Mouse (Mus musculus): Measurements from ENCODE around the gene Krtap4-16. TPM values are rescaled to one million over a fixed set of nuclear protein-coding genes. Genes with fewer than 3 reads are reported as not detected.
"Not testable (repeated sequence)": the region's sequence is repeated elsewhere in the genome, so short reads cannot be mapped to it uniquely, and the experiment has no call there.

The Krtap4-16 gene
- not detected in 2 replicates for total RNA-seq (2021)
- long read RNA-seq = 0 reads

DNA sequence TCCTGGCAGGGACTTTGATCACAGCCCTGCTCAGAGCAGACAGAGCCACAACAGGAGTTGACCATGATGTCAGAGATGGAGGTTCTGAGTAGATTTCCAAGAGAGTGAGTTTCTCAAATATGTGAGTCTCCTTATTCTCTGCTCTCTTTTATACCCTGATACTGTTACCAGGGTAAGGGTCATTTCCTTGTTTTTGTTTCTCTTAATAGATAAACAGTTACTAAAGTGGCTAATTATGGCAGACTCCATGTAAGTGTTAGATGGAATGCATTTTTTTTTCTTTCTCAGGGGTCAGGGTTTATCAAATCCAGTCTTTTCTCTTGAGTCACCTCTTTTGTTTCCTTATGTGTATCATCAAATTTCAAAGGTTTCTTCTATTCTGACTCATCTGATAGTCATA lies at the start of gene Krtap4-16:
Gene Krtap4-16, minus strand, starts transcription at position 101 of the 400 bp plus-strand sequence.
- DNase-seq = no peak

DNA sequence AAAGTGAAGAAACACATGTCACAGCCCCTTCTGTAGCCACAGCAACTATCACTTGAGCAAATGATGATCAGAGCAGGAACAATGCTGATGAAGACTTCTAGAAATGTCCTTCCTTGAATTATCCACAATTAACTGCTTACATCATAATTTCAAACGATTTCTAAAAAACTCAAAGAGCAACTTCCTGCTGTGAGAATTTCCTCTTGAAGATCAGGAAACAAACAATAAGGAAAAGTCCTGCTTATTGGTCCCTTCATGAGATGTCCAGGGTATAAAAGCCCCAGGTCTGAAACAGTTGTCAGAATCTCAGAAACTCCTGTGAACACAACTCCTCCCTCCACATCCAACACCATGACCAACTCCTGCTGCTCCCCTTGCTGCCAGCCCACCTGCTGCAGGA lies 27.5 kb upstream of the Krtap4-16 start, which contains the start of gene Gm11567:
Gene Gm11567, plus strand, starts transcription at position 301 of the 400 bp plus-strand sequence.
- DNase-seq = not testable (repeated sequence)

DNA sequence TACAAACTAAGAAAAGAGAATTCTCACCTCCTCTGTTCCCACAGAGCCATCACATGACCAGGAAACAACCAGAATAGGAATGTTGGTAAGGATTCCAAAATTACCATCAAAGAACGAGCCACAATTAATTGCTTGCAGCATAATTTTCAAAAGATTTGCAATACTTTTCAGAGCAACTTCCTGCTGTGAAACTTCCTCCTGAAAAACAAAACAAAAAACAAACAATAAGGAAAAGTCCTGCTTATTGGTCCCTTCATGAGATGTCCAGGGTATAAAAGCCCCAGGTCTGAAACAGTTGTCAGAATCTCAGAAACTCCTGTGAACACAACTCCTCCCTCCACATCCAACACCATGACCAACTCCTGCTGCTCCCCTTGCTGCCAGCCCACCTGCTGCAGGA lies 21.7 kb upstream of the Krtap4-16 start, which contains the start of gene Krtap9-1:
Gene Krtap9-1, plus strand, starts transcription at position 301 of the 400 bp plus-strand sequence.
- not testable (repeated sequence) for DNase-seq

DNA sequence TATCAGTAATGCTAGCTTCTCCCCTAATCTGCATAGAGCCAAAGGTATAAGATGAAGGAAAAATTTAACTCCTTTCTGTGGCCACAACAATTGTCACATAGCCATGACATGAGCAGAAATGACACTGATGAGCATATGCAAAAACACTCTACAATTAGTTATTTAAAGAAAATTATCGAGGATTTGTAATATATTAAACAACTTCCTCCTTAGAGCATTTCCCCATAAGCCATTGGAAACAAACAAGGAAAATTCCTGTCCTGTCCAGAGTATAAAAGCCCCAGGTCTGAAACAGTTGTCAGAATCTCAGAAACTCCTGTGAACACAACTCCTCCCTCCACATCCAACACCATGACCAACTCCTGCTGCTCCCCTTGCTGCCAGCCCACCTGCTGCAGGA lies 12.8 kb upstream of the Krtap4-16 start, which contains the start of gene Gm11559:
Gene Gm11559, plus strand, starts transcription at position 301 of the 400 bp plus-strand sequence.
- not testable (repeated sequence) for DNase-seq

DNA sequence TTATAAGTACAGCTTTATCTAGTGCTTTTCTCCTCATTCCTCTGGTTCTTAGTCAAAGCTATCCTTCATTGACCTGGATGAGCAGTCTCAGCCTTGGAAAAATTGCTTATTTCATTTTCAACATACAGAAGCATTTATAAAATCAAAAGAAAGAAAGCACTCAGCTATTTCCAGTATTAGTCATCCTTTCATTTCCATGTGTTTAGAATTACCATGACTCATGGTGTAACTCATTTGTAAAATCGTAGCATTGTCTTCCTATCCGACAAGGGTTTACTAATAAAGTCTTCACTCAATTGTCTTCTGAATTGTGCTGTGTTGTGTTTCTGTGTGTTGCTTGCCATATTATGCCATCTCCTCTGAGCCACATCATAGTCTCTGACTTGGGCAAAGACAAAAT lies 7.4 kb upstream of the Krtap4-16 start:
- DNase-seq = no peak

DNA sequence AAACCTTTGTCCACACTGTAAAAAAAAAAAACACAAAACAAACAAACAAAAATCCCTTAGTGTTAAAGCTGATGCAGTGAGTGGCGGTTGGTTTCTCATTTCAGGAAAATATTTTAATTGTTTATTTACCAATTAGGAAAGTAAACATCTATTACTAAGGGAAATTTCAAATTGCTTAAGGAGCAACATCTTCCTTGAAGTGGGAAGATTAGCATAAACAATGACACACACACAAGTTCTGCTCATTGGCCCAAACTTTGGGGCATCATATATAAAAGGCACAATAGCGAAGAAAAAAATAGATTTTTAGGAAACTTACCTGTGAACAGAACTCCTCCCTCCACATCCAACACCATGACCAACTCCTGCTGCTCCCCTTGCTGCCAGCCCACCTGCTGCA lies 6.2 kb upstream of the Krtap4-16 start, which contains the start of gene Gm11568:
Gene Gm11568, plus strand, starts transcription at position 301 of the 400 bp plus-strand sequence.
- no peak for DNase-seq

DNA sequence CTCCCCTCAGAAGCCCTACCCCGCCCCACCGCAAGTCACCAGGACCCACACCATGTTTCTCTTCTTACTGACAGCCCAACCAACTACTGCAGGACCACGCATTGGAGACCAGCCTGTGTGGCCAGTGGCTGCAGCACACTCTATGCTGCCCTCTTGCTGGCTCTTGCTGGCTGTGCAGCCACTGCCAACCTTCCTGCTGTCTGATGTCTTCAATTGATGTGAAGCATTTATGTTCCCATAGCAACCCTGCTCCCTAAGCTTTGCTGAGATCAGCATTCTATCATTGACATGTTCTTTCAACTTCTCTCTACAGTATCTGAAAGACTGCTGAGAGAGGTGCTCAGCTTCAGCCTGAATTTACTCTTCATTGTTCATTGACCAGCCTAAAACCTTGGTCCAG lies 2.7 kb upstream of the Krtap4-16 start:
- DNase-seq = no peak

DNA sequence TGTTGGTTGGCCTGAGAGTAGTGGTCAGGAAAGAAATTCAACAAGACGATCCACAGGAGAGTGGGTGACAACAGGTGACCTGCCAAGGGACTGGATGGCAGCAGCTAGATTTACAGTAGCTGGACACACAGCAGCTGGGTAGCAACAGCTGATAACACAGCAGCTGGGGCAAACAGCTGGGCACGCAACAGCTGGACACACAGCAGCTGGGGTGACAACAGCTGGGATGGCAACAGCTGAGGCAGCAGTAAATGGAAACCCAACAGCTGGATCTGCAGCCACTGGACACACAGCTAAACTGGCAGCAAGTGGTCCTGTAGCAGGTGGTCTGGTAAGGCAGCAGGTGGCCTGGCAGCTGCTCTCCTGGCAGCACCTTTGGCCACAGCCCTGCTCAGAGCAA lies 4.7 kb downstream of the Krtap4-16 start:
- DNase-seq = no peak

DNA sequence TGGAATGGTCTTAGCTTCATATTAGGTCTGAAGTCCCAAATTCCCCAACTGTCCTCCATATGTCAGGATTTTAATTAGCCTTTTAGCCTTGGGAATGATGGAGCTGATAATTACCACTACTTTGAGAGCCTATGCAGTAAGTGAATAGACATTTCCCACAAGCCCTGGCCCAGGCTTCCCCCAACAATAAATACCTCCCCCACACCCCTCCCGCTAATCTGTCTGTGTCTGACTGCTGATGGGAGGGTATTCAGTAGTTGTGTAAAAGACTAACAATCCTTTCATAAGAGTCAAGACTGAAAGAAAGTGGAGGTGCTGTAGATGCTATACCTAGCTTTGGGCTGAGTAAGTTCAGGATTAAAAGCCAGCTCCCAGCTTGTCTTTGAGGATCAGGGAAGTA lies 9.2 kb downstream of the Krtap4-16 start:
- DNase-seq = no peak

DNA sequence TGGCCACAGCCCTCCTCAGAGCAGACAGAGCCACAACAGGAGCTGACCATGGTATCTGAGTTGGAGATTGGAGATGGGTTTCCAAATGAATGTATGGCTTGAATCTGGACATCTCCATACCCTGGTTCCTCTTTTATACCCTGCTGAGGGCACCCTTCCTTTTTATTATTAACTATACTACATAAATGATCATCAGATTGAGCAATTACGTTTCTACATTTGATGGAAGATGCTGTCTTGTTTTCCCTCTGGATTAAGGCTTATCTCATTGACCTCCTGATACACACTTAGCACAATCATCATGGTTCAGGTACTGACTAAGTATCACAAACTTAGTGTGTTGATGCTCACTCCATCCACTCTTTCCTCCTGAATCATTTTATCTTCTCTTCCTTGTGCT lies 13.4 kb downstream of the Krtap4-16 start, which contains the start of gene 2300003K06Rik:
Gene 2300003K06Rik, minus strand, starts transcription at position 101 of the 400 bp plus-strand sequence.
- DNase-seq = no peak

DNA sequence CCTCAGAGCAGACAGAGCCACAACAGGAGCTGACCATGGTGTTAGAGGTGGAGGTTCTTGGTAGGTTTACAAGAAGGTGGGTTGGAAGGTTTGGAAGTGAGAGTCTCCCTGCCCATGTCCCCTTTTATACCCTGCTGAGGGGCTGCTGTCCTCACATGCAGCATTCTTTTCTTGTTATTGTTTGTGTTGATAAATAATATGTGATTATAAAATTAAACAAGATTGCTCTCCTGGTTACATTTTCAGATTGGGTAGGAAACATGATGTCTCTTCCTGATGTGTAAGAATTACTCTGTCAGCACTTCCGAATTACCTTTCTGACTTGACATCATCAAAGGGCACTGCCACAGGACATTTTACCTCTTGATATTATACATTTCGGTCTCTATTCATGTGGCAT lies 35.8 kb downstream of the Krtap4-16 start, which contains the start of gene Gm11564:
Gene Gm11564, minus strand, starts transcription at position 101 of the 400 bp plus-strand sequence.
- DNase-seq = not testable (repeated sequence)

DNA sequence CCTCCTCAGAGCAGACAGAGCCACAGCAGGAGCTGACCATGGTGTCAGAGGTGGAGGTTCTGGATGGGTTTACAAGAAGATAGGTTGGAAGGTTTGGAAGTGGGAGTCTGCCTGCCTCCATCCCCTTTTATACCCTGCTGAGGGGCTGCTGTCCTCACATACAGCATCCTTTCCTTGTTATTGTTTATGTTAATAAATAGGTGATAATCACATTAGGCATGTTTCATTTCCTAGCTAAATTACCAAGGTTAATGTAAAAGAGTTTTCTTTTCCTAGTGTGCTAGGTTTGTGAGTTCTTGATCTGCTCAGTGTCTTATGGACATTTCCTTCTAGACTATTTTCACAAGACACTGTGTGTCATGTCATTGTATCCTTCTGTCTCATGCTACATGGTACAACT lies 41.6 kb downstream of the Krtap4-16 start, which contains the start of gene Krtap4-13:
Gene Krtap4-13, minus strand, starts transcription at position 101 of the 400 bp plus-strand sequence.
- DNase-seq = not testable (repeated sequence)

DNA sequence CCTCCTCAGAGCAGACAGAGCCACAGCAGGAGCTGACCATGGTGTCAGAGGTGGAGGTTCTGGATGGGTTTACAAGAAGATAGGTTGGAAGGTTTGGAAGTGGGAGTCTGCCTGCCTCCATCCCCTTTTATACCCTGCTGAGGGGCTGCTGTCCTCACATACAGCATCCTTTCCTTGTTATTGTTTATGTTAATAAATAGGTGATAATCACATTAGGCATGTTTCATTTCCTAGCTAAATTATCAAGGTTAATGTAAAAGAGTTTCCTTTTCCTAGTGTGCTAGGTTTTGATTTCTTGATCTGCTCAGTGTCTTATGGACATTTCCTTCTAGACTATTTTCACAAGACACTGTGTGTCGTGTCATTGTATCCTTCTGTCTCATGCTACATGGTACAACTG lies 47.1 kb downstream of the Krtap4-16 start, which contains the start of gene Gm11554:
Gene Gm11554, minus strand, starts transcription at position 101 of the 400 bp plus-strand sequence.
- DNase-seq = not testable (repeated sequence)

Other genes starting within 250 kb of the Krtap4-16 start
- gene Gm11938, start 248.3 kb downstream of the Krtap4-16 start, total RNA-seq (2021) = not detected in 2 replicates
- not detected in 2 replicates for gene Gm11937, start 241.4 kb downstream of the Krtap4-16 start, total RNA-seq (2021)
- gene Krtap2-4, start 236.8 kb downstream of the Krtap4-16 start, total RNA-seq (2021) = not detected in 2 replicates
- not detected in 2 replicates for gene Gm11562, start 231.2 kb downstream of the Krtap4-16 start, total RNA-seq (2021)
- gene Krtap4-1, start 223.4 kb downstream of the Krtap4-16 start, total RNA-seq (2021) = not detected in 2 replicates
- gene Krtap4-2, start 216.5 kb downstream of the Krtap4-16 start, total RNA-seq (2021) = not detected in 2 replicates
- not detected in 2 replicates for gene Krtap4-7, start 207.5 kb downstream of the Krtap4-16 start, total RNA-seq (2021)
- not detected in 2 replicates for gene Gm11555, start 201.4 kb downstream of the Krtap4-16 start, total RNA-seq (2021)
- gene Gm11563, start 192.6 kb downstream of the Krtap4-16 start, total RNA-seq (2021) = not detected in 2 replicates
- gene Krtap4-6, start 185.6 kb downstream of the Krtap4-16 start, total RNA-seq (2021) = not detected in 2 replicates
- not detected in 2 replicates for gene Gm14190, start 160.9 kb downstream of the Krtap4-16 start, total RNA-seq (2021)
- not detected in 2 replicates for gene Gm14180, start 117.3 kb downstream of the Krtap4-16 start, total RNA-seq (2021)
- gene Gm11595, start 78.7 kb downstream of the Krtap4-16 start, total RNA-seq (2021) = not detected in 2 replicates
- not detected in 2 replicates for gene Krtap4-8, start 70.9 kb downstream of the Krtap4-16 start, total RNA-seq (2021)
- gene Krtap4-9, start 66.4 kb downstream of the Krtap4-16 start, total RNA-seq (2021) = not detected in 2 replicates
- not detected in 2 replicates for gene Gm11596, start 58.1 kb downstream of the Krtap4-16 start, total RNA-seq (2021)
- gene Gm11569, start 52.7 kb downstream of the Krtap4-16 start, total RNA-seq (2021) = not detected in 2 replicates
- gene Gm11554, start 47.2 kb downstream of the Krtap4-16 start, total RNA-seq (2021) = not detected in 2 replicates
- not detected in 2 replicates for gene Krtap4-13, start 41.7 kb downstream of the Krtap4-16 start, total RNA-seq (2021)
- not detected in 2 replicates for gene Gm11564, start 35.9 kb downstream of the Krtap4-16 start, total RNA-seq (2021)
- not detected in 2 replicates for gene 2300003K06Rik, start 13.5 kb downstream of the Krtap4-16 start, total RNA-seq (2021)
- gene Gm11568, start 6.3 kb upstream of the Krtap4-16 start, total RNA-seq (2021) = not detected in 2 replicates
- not detected in 2 replicates for gene Gm11559, start 12.9 kb upstream of the Krtap4-16 start, total RNA-seq (2021)
- gene Krtap9-1, start 21.8 kb upstream of the Krtap4-16 start, total RNA-seq (2021) = not detected in 2 replicates
- gene Gm11567, start 27.6 kb upstream of the Krtap4-16 start, total RNA-seq (2021) = not detected in 2 replicates
- gene Krtap31-1, start 56.3 kb upstream of the Krtap4-16 start, total RNA-seq (2021) = not detected in 2 replicates
- not detected in 2 replicates for gene Gm11565, start 63.1 kb upstream of the Krtap4-16 start, total RNA-seq (2021)
- gene Krtap31-2, start 84.7 kb upstream of the Krtap4-16 start, total RNA-seq (2021) = not detected in 2 replicates
- gene Krtap9-5, start 96.9 kb upstream of the Krtap4-16 start, total RNA-seq (2021) = not detected in 2 replicates
- gene Krtap29-1, start 127.4 kb upstream of the Krtap4-16 start, total RNA-seq (2021) = not detected in 2 replicates
- gene Krtap16-1, start 135.0 kb upstream of the Krtap4-16 start, total RNA-seq (2021) = not detected in 2 replicates
- gene Krtap17-1, start 142.4 kb upstream of the Krtap4-16 start, total RNA-seq (2021) = not detected in 2 replicates
- gene Krt33a, start 164.6 kb upstream of the Krtap4-16 start, total RNA-seq (2021) = not detected in 2 replicates
- gene Krt33b, start 178.3 kb upstream of the Krtap4-16 start, total RNA-seq (2021) = not detected in 2 replicates
- gene Krt34, start 189.9 kb upstream of the Krtap4-16 start, total RNA-seq (2021) = not detected in 2 replicates
- not detected in 2 replicates for gene Krt31, start 198.9 kb upstream of the Krtap4-16 start, total RNA-seq (2021)
- gene Krt32, start 236.6 kb upstream of the Krtap4-16 start, total RNA-seq (2021) = not detected in 2 replicates
- gene Krt35, start 244.6 kb upstream of the Krtap4-16 start, total RNA-seq (2021) = not detected in 2 replicates

All from adrenal gland, postnatal 25 days (tissue).